Mouse (Mus musculus): ENCODE measurements around the gene Bpifa2. TPM values are rescaled to one million over a fixed set of nuclear protein-coding genes. Genes with fewer than 3 reads are reported as not detected.

Gene Bpifa2
- polyA plus RNA-seq, 1 experiment from 2014 or later, result not detected

DNA sequence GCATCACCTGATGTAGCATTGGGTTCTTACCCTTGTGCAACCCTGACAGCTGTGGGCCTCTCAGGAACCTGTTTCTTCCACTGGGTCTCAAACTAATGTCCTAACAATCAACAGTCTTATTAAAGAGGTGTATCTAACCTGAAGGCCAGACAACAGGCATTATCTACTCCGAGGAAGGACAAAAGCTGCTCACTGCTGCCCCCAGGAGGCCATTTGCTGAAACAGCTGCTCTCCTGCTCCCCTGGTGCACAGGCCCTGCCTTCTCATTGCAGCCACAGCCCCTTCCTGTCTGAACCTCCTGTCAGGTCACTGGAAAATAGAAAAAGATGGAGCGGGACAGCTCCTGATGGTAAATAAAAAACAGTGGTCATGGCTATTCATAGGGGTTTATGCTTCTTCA, 30.9 kb downstream of the Bpifa2 start:
- H3K4me1 ChIP-seq (replicated peaks; ENCODE audit: insufficient read depth, low read length), result no peaks in the 10 kb centered on the region
- H3K27ac ChIP-seq, result no peak overlapping the region
- H3K36me3 ChIP-seq (ENCODE audit: insufficient read depth, low read length), result no peaks in the 10 kb centered on the region
- H3K9me3 ChIP-seq (replicated peaks; ENCODE audit: low read length), result no peaks in the 10 kb centered on the region
- H3K4me2 ChIP-seq (ENCODE audit: low read length), result no peak overlapping the region
- H3K4me3 ChIP-seq (replicated peaks; ENCODE audit: low read depth, low read length), result no peak overlapping the region
- 45% methylated on average over 2 of the region's 2 CpGs for WGBS
- DNase-seq (ENCODE audit: low spot score) (peak; percentile 31), ATAC-seq (replicated peaks; ENCODE audit: low FRiP score, low read depth) (no peak)
- TF ChIP-seq CTCF (IDR thresholded peaks at IDR 0.05; ENCODE audit: low read depth), result peak; percentile 59
- H3K9ac ChIP-seq (ENCODE audit: low read depth, low read length), result no peak overlapping the region
- H3K27me3 ChIP-seq (ENCODE audit: insufficient read depth, low read length), result no peaks in the 10 kb centered on the region

DNA sequence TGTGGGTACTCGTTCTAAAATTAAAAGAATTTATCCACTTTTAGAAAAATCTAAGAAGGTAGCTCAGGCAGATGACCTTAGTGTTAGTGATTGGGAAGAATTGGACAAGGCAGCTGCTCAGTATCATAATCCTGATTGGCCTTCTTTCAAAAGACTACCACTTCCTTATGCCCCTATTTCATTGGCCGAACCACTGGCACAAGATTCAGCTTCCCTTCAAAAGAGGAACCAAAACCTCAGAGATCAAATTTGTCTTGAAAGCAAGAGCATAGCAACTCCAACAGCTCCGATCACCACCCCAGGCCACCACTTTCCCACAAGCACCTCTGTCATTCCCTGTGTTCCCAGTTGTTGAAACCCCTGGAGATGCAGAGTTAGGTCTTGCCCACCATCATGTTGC, 36.7 kb downstream of the Bpifa2 start:
- Histone ChIP-seq H3K36me3 (ENCODE audit: insufficient read depth, low read length) (no peaks in the 10 kb centered on the region), H3K9ac (ENCODE audit: low read depth, low read length) (no peak overlapping the region), H3K27ac (no peak overlapping the region), H3K4me3 (replicated peaks; ENCODE audit: low read depth, low read length) (no peak overlapping the region), H3K4me1 (replicated peaks; ENCODE audit: insufficient read depth, low read length) (no peaks in the 10 kb centered on the region), H3K27me3 (ENCODE audit: insufficient read depth, low read length) (no peaks in the 10 kb centered on the region), H3K9me3 (replicated peaks; ENCODE audit: low read length) (no peaks in the 10 kb centered on the region), H3K4me2 (ENCODE audit: low read length) (no peak overlapping the region)
- WGBS, result 92% methylated on average over 3 of the region's 3 CpGs
- ATAC-seq (replicated peaks; ENCODE audit: low FRiP score, low read depth) (no peak), DNase-seq (ENCODE audit: low spot score) (no peak)
- no peak for TF ChIP-seq CTCF (IDR thresholded peaks at IDR 0.05; ENCODE audit: low read depth)

DNA sequence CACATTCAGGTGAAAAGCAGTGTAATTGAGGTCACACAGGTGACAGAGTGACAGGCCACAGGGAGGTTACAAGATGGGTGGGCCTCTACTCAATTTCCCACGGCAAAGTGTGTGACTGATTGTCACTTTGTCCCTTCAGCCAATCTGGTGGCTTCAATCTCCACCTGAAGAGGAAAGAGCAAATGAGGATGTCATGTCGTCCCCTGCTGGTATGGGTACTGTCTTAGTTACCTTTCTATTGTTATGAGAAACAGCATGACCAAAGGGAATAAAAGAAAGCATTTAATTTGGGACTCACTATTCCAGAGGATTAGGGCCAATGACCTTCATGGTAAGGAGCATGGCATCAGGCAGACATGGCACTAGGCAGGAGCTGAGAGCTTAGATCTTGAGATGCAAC, 50.6 kb downstream of the Bpifa2 start:
- Histone ChIP-seq H3K27ac (no peak overlapping the region), H3K9ac (ENCODE audit: low read depth, low read length) (no peak overlapping the region), H3K4me3 (replicated peaks; ENCODE audit: low read depth, low read length) (no peak overlapping the region), H3K4me2 (ENCODE audit: low read length) (no peak overlapping the region), H3K4me1 (replicated peaks; ENCODE audit: insufficient read depth, low read length) (no peaks in the 10 kb centered on the region), H3K9me3 (replicated peaks; ENCODE audit: low read length) (no peaks in the 10 kb centered on the region), H3K27me3 (ENCODE audit: insufficient read depth, low read length) (no peaks in the 10 kb centered on the region), H3K36me3 (ENCODE audit: insufficient read depth, low read length) (no peaks in the 10 kb centered on the region)
- no peak for TF ChIP-seq CTCF (IDR thresholded peaks at IDR 0.05; ENCODE audit: low read depth)
- 44% methylated on average over 2 of the region's 2 CpGs for WGBS
- no peak for ATAC-seq (replicated peaks; ENCODE audit: low FRiP score, low read depth)
- DNase-seq (ENCODE audit: low spot score), result no peak

Other genes starting within 250 kb of the Bpifa2 start
- not detected in 2 replicates for gene Efcab8, start 228.3 kb upstream of the Bpifa2 start, polyA plus RNA-seq (2015; fragmentation: Nextera tagmentation; extraction: Ambion mirVana)
- not detected in 2 replicates for gene Sun5, start 137.2 kb upstream of the Bpifa2 start, polyA plus RNA-seq (2015; fragmentation: Nextera tagmentation; extraction: Ambion mirVana)
- not detected in 2 replicates for gene Bpifb2, start 133.2 kb upstream of the Bpifa2 start, polyA plus RNA-seq (2015; fragmentation: Nextera tagmentation; extraction: Ambion mirVana)
- gene Bpifb6, start 107.9 kb upstream of the Bpifa2 start, polyA plus RNA-seq (2015; fragmentation: Nextera tagmentation; extraction: Ambion mirVana), result not detected in 2 replicates
- gene Bpifb3, start 90.0 kb upstream of the Bpifa2 start, polyA plus RNA-seq (2015; fragmentation: Nextera tagmentation; extraction: Ambion mirVana), result not detected in 2 replicates
- gene Bpifb4, start 70.1 kb upstream of the Bpifa2 start, polyA plus RNA-seq (2015; fragmentation: Nextera tagmentation; extraction: Ambion mirVana), result not detected in 2 replicates
- gene Bpifa6, start 33.3 kb upstream of the Bpifa2 start, polyA plus RNA-seq (2015; fragmentation: Nextera tagmentation; extraction: Ambion mirVana), result not detected in 2 replicates
- not detected in 2 replicates for gene Bpifa3, start 122.1 kb downstream of the Bpifa2 start, polyA plus RNA-seq (2015; fragmentation: Nextera tagmentation; extraction: Ambion mirVana)
- not detected in 2 replicates for gene Bpifa1, start 134.6 kb downstream of the Bpifa2 start, polyA plus RNA-seq (2015; fragmentation: Nextera tagmentation; extraction: Ambion mirVana)
- gene Bpifa5, start 154.3 kb downstream of the Bpifa2 start, polyA plus RNA-seq (2015; fragmentation: Nextera tagmentation; extraction: Ambion mirVana), result not detected in 2 replicates
- 0.14 TPM in 1 of 2 replicates, not detected in the other for gene Bpifb1, start 182.6 kb downstream of the Bpifa2 start, polyA plus RNA-seq (2015; fragmentation: Nextera tagmentation; extraction: Ambion mirVana)
- 1.2 and 1.5 TPM in 2 replicates for gene Bpifb5, start 215.5 kb downstream of the Bpifa2 start, polyA plus RNA-seq (2015; fragmentation: Nextera tagmentation; extraction: Ambion mirVana)
- gene Bpifb9a, start 249.6 kb downstream of the Bpifa2 start, polyA plus RNA-seq (2015; fragmentation: Nextera tagmentation; extraction: Ambion mirVana), result not detected in 2 replicates

Measured in kidney, postnatal 0 days (tissue).